Mouse (Mus musculus): ENCODE data around the gene Eno3.

GRCm38 (mm10) chr11:70653345-70654197 lies 3.4 kb upstream of the Eno3 start:
- no peak for TF ChIP-seq CTCF (IDR thresholded peaks at IDR 0.05; ENCODE audit: low read depth, low read length)
- no peak for TF ChIP-seq GATA1 (IDR thresholded peaks at IDR 0.05; ENCODE audit: borderline replicate concordance, low read length)
- TF ChIP-seq GATA2 (IDR thresholded peaks at IDR 0.05; ENCODE audit: borderline replicate concordance, low read depth, low read length): no peak

Data from G1E (cell line).